Mouse (Mus musculus) erythroblast, embryonic 14.5 days (primary cell): ENCODE results near the gene Phf14. TPM values are rescaled to one million over a fixed set of nuclear protein-coding genes. Genes with fewer than 3 reads are reported as not detected.
A peak's percentile ranks its signal among the peaks of the same experiment; 100 is the strongest.
"Not testable (repeated sequence)": the region's sequence is repeated elsewhere in the genome, so short reads cannot be mapped to it uniquely, and the experiment has no call there.

Experiments
- H3K27me3 ChIP-seq: 2 replicates; pipeline ENCODE4 v1.6.1; 2012; ENCODE audit warnings: inconsistent platforms; ENCODE audit not compliant: control insufficient read depth
- H3K36me3 ChIP-seq: 2 replicates; pipeline ENCODE4 v1.6.1; 2012; ENCODE audit warnings: mild to moderate bottlenecking, inconsistent platforms; ENCODE audit not compliant: control insufficient read depth
- H3K4me1 ChIP-seq: 2 replicates; pipeline ENCODE4 v1.6.1; 2012; ENCODE audit warnings: inconsistent platforms; ENCODE audit not compliant: control insufficient read depth
- H3K4me3 ChIP-seq: replicated peaks from 2 replicates; pipeline ENCODE3; 2012; ENCODE audit warnings: moderate library complexity, mild to moderate bottlenecking, inconsistent platforms
- H3K9me3 ChIP-seq: 2 replicates; pipeline ENCODE4 v1.6.1; 2012; ENCODE audit warnings: low read length, inconsistent platforms, mixed read lengths; ENCODE audit not compliant: control insufficient read depth
- GATA1 ChIP-seq: IDR thresholded peaks from 2 replicates; pipeline ENCODE4 v1.6.1; 2012; ENCODE audit warnings: low read length, inconsistent platforms, mixed read lengths
- TAL1 ChIP-seq: IDR thresholded peaks from 3 replicates; pipeline ENCODE4 v1.6.1; 2012; ENCODE audit warnings: low read length, inconsistent platforms, mixed read lengths
- polyA plus RNA-seq: library from polyadenylated mRNA; stranded (reverse); fragments of >175 nt; gene quantifications from 2 replicates; pipeline ENCODE4 v1.2.3, GENCODE M21; 2012

Phf14 gene
- polyA plus RNA-seq, 1 experiment: 0.42 TPM

- H3K27me3 ChIP-seq: no peaks in the 10 kb centered on the region
- H3K36me3 ChIP-seq: no peaks in the 10 kb centered on the region
- TF ChIP-seq TAL1 (no peak), GATA1 (no peak)
- no peak overlapping the region for H3K4me3 ChIP-seq
- H3K4me1 ChIP-seq: no peaks in the 10 kb centered on the region
- H3K9me3 ChIP-seq: no peaks in the 10 kb centered on the region
Measured at GRCm38 (mm10) chr6:12097125-12097524, 189.5 kb downstream of the Phf14 start.

GRCm38 (mm10) chr6:12105144-12105543, 197.5 kb downstream of the Phf14 start:
- Histone ChIP-seq H3K4me3 (no peak overlapping the region), H3K27me3 (no peaks in the 10 kb centered on the region), H3K36me3 (no peaks in the 10 kb centered on the region), H3K9me3 (no peaks in the 10 kb centered on the region), H3K4me1 (no peaks in the 10 kb centered on the region)
- TF ChIP-seq TAL1 (no peak), GATA1 (no peak)

GRCm38 (mm10) chr6:12107326-12107725, 199.7 kb downstream of the Phf14 start:
- Histone ChIP-seq H3K27me3 (no peaks in the 10 kb centered on the region), H3K4me1 (no peaks in the 10 kb centered on the region)
- TF ChIP-seq GATA1 (no peak), TAL1 (no peak)

GRCm38 (mm10) chr6:12107786-12108185, 200.2 kb downstream of the Phf14 start:
- Histone ChIP-seq H3K27me3 (no peaks in the 10 kb centered on the region), H3K36me3 (no peaks in the 10 kb centered on the region), H3K4me1 (no peaks in the 10 kb centered on the region)

More at GRCm38 (mm10) chr6:12107326-12107725, 199.7 kb downstream of the Phf14 start:
- Histone ChIP-seq H3K4me3 (no peak overlapping the region), H3K36me3 (no peaks in the 10 kb centered on the region), H3K9me3 (no peaks in the 10 kb centered on the region)

GRCm38 (mm10) chr6:12116926-12117818, 209.6 kb downstream of the Phf14 start:
- Histone ChIP-seq H3K27me3 (no peaks in the 10 kb centered on the region), H3K4me1 (no peaks in the 10 kb centered on the region), H3K36me3 (no peaks in the 10 kb centered on the region), H3K4me3 (no peak overlapping the region), H3K9me3 (no peaks in the 10 kb centered on the region)
- no peak for TF ChIP-seq TAL1
- TF ChIP-seq GATA1: no peak

More at GRCm38 (mm10) chr6:12107786-12108185, 200.2 kb downstream of the Phf14 start:
- TF ChIP-seq GATA1: no peak
- TF ChIP-seq TAL1: no peak
- H3K4me3 ChIP-seq: no peak overlapping the region
- no peaks in the 10 kb centered on the region for H3K9me3 ChIP-seq

GRCm38 (mm10) chr6:12117819-12118570, 210.4 kb downstream of the Phf14 start:
- TF ChIP-seq GATA1: no peak
- no peak for TF ChIP-seq TAL1
- Histone ChIP-seq H3K4me1 (no peaks in the 10 kb centered on the region), H3K4me3 (no peak overlapping the region), H3K27me3 (no peaks in the 10 kb centered on the region), H3K36me3 (no peaks in the 10 kb centered on the region), H3K9me3 (no peaks in the 10 kb centered on the region)

- TF ChIP-seq GATA1 (no peak), TAL1 (no peak)
- Histone ChIP-seq H3K4me1 (no peaks in the 10 kb centered on the region), H3K27me3 (no peaks in the 10 kb centered on the region), H3K36me3 (no peaks in the 10 kb centered on the region), H3K9me3 (no peaks in the 10 kb centered on the region), H3K4me3 (no peak overlapping the region)
Measured at GRCm38 (mm10) chr6:12122759-12123158, 215.2 kb downstream of the Phf14 start.

GRCm38 (mm10) chr6:12125031-12125803, 217.6 kb downstream of the Phf14 start:
- H3K27me3 ChIP-seq: no peaks in the 10 kb centered on the region
- H3K9me3 ChIP-seq: no peaks in the 10 kb centered on the region
- H3K36me3 ChIP-seq: no peaks in the 10 kb centered on the region
- no peak for TF ChIP-seq TAL1
- no peak for TF ChIP-seq GATA1
- H3K4me1 ChIP-seq: no peaks in the 10 kb centered on the region
- peak overlapping the region; percentile 8 for H3K4me3 ChIP-seq

GRCm38 (mm10) chr6:12126601-12127000, 219.0 kb downstream of the Phf14 start:
- H3K9me3 ChIP-seq, H3K4me3 ChIP-seq, H3K4me1 ChIP-seq, H3K27me3 ChIP-seq, H3K36me3 ChIP-seq: not testable (repeated sequence)
